Mouse (Mus musculus) left cerebral cortex, postnatal 36 days (tissue): ENCODE data around the gene Neurod6. TPM values are rescaled to one million over a fixed set of nuclear protein-coding genes. Genes with fewer than 3 reads are reported as not detected.
A peak's percentile ranks its signal among the peaks of the same experiment; 100 is the strongest.
"Not testable (repeated sequence)": the region's sequence is repeated elsewhere in the genome, so short reads cannot be mapped to it uniquely, and the experiment has no call there.

Experiments
- DNase-seq, 2 experiments: peaks; one replicate each; pipeline ENCODE4 v3.0.0; 2021 to 2022; ENCODE audit warnings: low spot score in 2 of 2, mixed read lengths in 1 of 2
- intact Hi-C: fragments of 180-260 bp; cut with DNase I; formaldehyde crosslinking; loops from one replicate; pipeline ENCODE4 v1.15.1; 2025
- total RNA-seq, 2 experiments: library from RNA; stranded (reverse); gene quantifications; 2 replicates each; pipeline ENCODE4 v1.2.3; 2021

Neurod6 gene
- 10 to 100 TPM; 47.3 to 55.7 TPM for total RNA-seq

DNA sequence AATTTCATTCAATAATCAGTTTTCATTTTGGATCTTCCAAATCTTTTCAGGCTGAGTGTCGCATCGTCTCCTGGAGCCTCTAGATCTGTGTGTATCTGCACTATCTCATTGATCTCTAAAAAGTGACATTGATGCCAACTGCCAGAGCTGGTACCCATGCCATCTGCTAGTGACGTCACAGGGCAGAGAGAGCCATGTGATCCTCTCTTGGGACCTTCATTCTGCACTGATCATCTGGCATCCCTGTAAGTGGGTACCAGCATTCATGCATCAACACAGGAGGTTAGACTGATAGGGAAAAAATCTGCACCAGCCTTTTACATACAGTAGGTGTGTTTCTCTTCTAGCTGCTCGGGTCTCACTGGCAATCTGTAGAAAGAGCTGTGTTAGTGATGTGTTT lies at the start of gene Neurod6:
Gene Neurod6, minus strand, starts transcription at position 290 of the 400 bp plus-strand sequence.
- DNase-seq: peak; percentile 74 to 79
- intact Hi-C loops: loop anchor here (5.0 kb wide), 1 partner anchor 121 kb away; no protein-coding TSS in a partner anchor

- DNase-seq: peak; percentile 60 to 74
- intact Hi-C loops: loop anchor here (1.0 to 5.0 kb wide), 2 partner anchors 85 to 233 kb away; no protein-coding TSS in a partner anchor
Observed at GRCm38 (mm10) chr6:55717209-55717608, 36.1 kb upstream of the Neurod6 start.

DNA sequence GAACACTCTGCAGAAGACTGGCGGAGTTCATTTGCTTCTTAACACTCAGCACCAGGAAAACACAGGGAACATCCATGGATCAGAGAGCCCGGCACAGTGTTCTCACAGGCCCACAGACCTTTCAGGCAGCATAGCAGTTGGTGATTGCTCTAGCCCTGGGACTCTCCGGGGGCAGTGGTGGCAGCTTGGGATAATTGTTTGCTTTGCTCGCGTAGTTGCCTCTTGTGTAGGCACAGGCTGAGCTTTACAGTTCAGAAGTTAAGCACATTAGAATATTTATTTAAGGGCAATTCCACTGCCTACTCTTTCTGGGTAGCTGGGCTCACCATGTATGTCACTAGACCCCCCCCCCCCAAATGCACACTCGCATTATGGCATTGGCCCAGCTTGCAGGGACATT lies 34.4 kb upstream of the Neurod6 start:
- intact Hi-C loops: loop anchor here (5.0 kb wide), 1 partner anchor 87 kb away; no protein-coding TSS in a partner anchor

DNA sequence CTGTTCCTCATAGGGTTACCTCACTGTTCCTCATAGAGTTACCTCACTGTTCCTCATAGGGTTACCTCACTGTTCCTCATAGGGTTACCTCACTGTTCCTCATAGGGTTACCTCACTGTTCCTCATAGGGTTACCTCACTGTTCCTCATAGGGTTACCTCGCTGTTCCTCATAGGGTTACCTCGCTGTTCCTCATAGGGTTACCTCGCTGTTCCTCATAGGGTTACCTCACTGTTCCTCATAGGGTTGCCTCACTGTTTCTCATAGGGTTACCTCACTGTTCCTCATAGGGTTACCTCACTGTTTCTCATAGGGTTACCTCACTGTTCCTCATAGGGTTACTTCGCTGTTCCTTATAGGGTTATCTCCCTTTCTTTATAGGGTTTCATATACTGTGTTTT lies 29.9 kb upstream of the Neurod6 start:
- DNase-seq, intact Hi-C loops: not testable (repeated sequence)

More for the DNA sequence above, 34.4 kb upstream of the Neurod6 start:
- DNase-seq: no peak

- intact Hi-C loops: no loop called here
- DNase-seq: no peak
Observed at GRCm38 (mm10) chr6:55704759-55705104, 23.7 kb upstream of the Neurod6 start.

GRCm38 (mm10) chr6:55704061-55704758 lies 23.1 kb upstream of the Neurod6 start:
- DNase-seq: no peak
- intact Hi-C loops: no loop called here

GRCm38 (mm10) chr6:55700392-55701386 lies 19.6 kb upstream of the Neurod6 start:
- intact Hi-C loops: no loop called here
- no peak for DNase-seq

GRCm38 (mm10) chr6:55690015-55690531 lies 9.0 kb upstream of the Neurod6 start:
- DNase-seq: no peak
- intact Hi-C loops: no loop called here

GRCm38 (mm10) chr6:55683506-55683905 lies 2.4 kb upstream of the Neurod6 start:
- intact Hi-C loops: loop anchor here (5.0 kb wide), 1 partner anchor 119 kb away; no protein-coding TSS in a partner anchor
- DNase-seq: peak; percentile 22 to 29

GRCm38 (mm10) chr6:55682886-55683285 lies 1.8 kb upstream of the Neurod6 start:
- DNase-seq: peak in 1 of 2 experiments; percentile 9
- intact Hi-C loops: loop anchor here (5.0 kb wide), 1 partner anchor 119 kb away; no protein-coding TSS in a partner anchor

- intact Hi-C loops: loop anchor here (5.0 kb wide), 2 partner anchors 86 to 131 kb away; no protein-coding TSS in a partner anchor
Observed at GRCm38 (mm10) chr6:55678571-55679185, 2.4 kb downstream of the Neurod6 start.

DNA sequence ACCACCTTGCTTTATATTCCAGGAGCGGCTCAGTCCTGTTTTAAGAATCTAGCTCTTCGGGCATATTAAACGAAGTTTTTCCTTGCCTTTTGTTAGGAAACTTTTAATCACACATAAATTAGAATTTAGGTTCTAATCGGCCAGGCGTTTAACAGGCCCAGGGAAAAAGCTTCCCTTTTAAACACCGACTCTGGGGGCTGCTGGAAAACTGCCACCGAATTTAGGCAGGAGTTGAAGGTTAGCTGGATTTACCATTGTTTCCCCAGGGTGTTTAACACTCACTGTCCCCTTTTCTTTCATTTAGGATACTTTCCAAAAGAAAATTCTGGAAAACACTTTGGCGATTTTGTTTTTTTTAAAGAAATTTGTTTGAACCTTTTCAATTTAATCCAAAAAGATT lies 3.7 kb downstream of the Neurod6 start:
- DNase-seq: no peak
- intact Hi-C loops: loop anchor here (5.0 kb wide), 2 partner anchors 85 to 130 kb away; no protein-coding TSS in a partner anchor

More at GRCm38 (mm10) chr6:55678571-55679185, 2.4 kb downstream of the Neurod6 start:
- peak; percentile 13 to 26 for DNase-seq

GRCm38 (mm10) chr6:55676663-55677311 lies 4.3 kb downstream of the Neurod6 start:
- peak; percentile 60 to 67 for DNase-seq
- intact Hi-C loops: loop anchor here (5.0 kb wide), 2 partner anchors 84 to 129 kb away; no protein-coding TSS in a partner anchor

DNA sequence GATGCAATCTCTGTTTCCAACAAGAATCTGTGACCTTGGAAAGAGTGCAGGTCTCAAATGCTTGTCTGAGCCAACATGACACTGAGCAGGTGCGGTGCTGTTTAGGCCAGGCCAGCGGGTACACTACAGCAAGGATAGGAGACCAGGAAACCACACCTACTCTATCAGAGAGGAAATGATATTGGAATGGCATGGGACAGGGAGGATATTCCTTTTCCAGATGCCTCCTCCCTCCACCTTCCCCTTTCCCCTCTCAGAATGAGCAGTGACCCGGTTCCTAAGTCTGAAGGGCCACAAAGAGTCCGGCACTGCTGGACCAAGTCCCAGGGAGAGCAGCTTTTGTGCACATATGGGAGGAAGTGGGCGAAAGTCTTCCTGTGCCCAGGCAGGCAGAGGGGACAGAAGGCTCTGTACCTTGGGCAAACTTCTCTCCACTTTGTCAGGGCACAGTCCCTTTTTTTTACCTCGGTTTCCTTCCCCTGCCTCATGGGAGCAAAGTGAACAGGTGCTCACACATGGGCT lies 4.9 kb downstream of the Neurod6 start:
- DNase-seq: peak; percentile 16 to 38

GRCm38 (mm10) chr6:55667801-55668200 lies 13.3 kb downstream of the Neurod6 start:
- no peak for DNase-seq
- intact Hi-C loops: no loop called here

More for the DNA sequence above, 4.9 kb downstream of the Neurod6 start:
- intact Hi-C loops: loop anchor here (5.0 kb wide), 2 partner anchors 84 to 129 kb away; no protein-coding TSS in a partner anchor

- DNase-seq: no peak
- intact Hi-C loops: no loop called here
Observed at GRCm38 (mm10) chr6:55661126-55661915, 19.7 kb downstream of the Neurod6 start.

- intact Hi-C loops: no loop called here
- DNase-seq: no peak
Observed at GRCm38 (mm10) chr6:55649996-55650395, 31.1 kb downstream of the Neurod6 start.

GRCm38 (mm10) chr6:55649581-55649980 lies 31.5 kb downstream of the Neurod6 start:
- DNase-seq: no peak
- intact Hi-C loops: no loop called here
